Mouse (Mus musculus): ENCODE data around the gene Hist1h1a. TPM values are rescaled to one million over a fixed set of nuclear protein-coding genes. Genes with fewer than 3 reads are reported as not detected.
"Not testable (repeated sequence)": the region's sequence is repeated elsewhere in the genome, so short reads cannot be mapped to it uniquely, and the experiment has no call there.

The Hist1h1a gene
- polyA plus RNA-seq, 1 experiment from 2014 or later = 2.2 TPM

GRCm38 (mm10) chr13:23756790-23757189 is 6.7 kb upstream of the Hist1h1a start, which contains the start of gene Hist1h4b:
Hist1h4b (plus strand) TSS chr13:23757013.
- Histone ChIP-seq H3K27me3 (replicated peaks) (no peaks in the 10 kb centered on the region), H3K9ac (peak within 1 kb of the TSS; percentile 53), H3K27ac (peak within 1 kb of the TSS; percentile 91), H3K9me3 (no peaks in the 10 kb centered on the region), H3K4me3 (replicated peaks) (peak within 1 kb of the TSS; percentile 38), H3K4me2 (replicated peaks) (peak within 1 kb of the TSS; percentile 71), H3K36me3 (no peaks in the 10 kb centered on the region), H3K4me1 (replicated peaks) (0 out of 2 replicates have a peak, but pooled peaks cover 6% of the 10 kb centered on the region)
- WGBS = 0% methylated on average over 20 of the region's 22 CpGs
- ATAC-seq = peak; percentile 79

- Histone ChIP-seq H3K9ac (peak overlapping the region; percentile 53), H3K27ac (peak overlapping the region; percentile 91), H3K9me3 (no peaks in the 10 kb centered on the region), H3K4me2 (replicated peaks) (peak overlapping the region; percentile 71), H3K27me3 (replicated peaks) (no peaks in the 10 kb centered on the region), H3K4me1 (replicated peaks) (0 out of 2 replicates have a peak, but pooled peaks cover 6% of the 10 kb centered on the region), H3K4me3 (replicated peaks) (peak overlapping the region; percentile 38), H3K36me3 (no peaks in the 10 kb centered on the region)
- WGBS = under 1% methylated on average over 18 of the region's 23 CpGs
- peak; percentile 3; the same call in 1 of the 2 replicates for ATAC-seq
Measured at GRCm38 (mm10) chr13:23757211-23757773, 6.2 kb upstream of the Hist1h1a start.

- Histone ChIP-seq H3K9ac (no peak overlapping the region), H3K4me3 (replicated peaks) (no peak overlapping the region), H3K27ac (no peak overlapping the region), H3K4me2 (replicated peaks) (no peak overlapping the region), H3K9me3 (no peaks in the 10 kb centered on the region), H3K27me3 (replicated peaks) (no peaks in the 10 kb centered on the region), H3K36me3 (no peaks in the 10 kb centered on the region), H3K4me1 (replicated peaks) (0 out of 2 replicates have a peak, but pooled peaks cover 6% of the 10 kb centered on the region)
- WGBS = 36% methylated on average over 3 of the region's 3 CpGs
- ATAC-seq = no peak
Measured at GRCm38 (mm10) chr13:23757921-23758320, 5.5 kb upstream of the Hist1h1a start.

- no peak for ATAC-seq
Measured at GRCm38 (mm10) chr13:23759251-23759771, 4.2 kb upstream of the Hist1h1a start.

GRCm38 (mm10) chr13:23759916-23760239 is 3.6 kb upstream of the Hist1h1a start:
- WGBS = 82% methylated on average over 1 of the region's 1 CpGs
- H3K4me2 ChIP-seq (replicated peaks) = peak overlapping the region; percentile 86
- H3K9ac ChIP-seq = peak overlapping the region; percentile 44; the same call in 1 of the 2 replicates
- H3K27ac ChIP-seq = peak overlapping the region; percentile 84
- no peak for ATAC-seq
- peaks cover 12% of the 10 kb centered on the region for H3K4me1 ChIP-seq (replicated peaks)
- H3K9me3 ChIP-seq = no peaks in the 10 kb centered on the region
- H3K36me3 ChIP-seq = no peaks in the 10 kb centered on the region
- peak overlapping the region; percentile 42; the same call in 1 of the 2 replicates for H3K4me3 ChIP-seq (replicated peaks)
- no peaks in the 10 kb centered on the region for H3K27me3 ChIP-seq (replicated peaks)

More at GRCm38 (mm10) chr13:23759251-23759771, 4.2 kb upstream of the Hist1h1a start:
- no peaks in the 10 kb centered on the region for H3K9me3 ChIP-seq
- H3K27ac ChIP-seq = no peak overlapping the region
- no peaks in the 10 kb centered on the region for H3K27me3 ChIP-seq (replicated peaks)
- WGBS = 70% methylated on average over 3 of the region's 3 CpGs
- no peaks in the 10 kb centered on the region for H3K36me3 ChIP-seq
- H3K4me1 ChIP-seq (replicated peaks) = peaks cover 9% of the 10 kb centered on the region
- H3K4me2 ChIP-seq (replicated peaks) = no peak overlapping the region
- no peak overlapping the region for H3K9ac ChIP-seq
- H3K4me3 ChIP-seq (replicated peaks) = no peak overlapping the region

GRCm38 (mm10) chr13:23760240-23760971 is 3.1 kb upstream of the Hist1h1a start:
- ATAC-seq = no peak
- WGBS = 2% methylated on average over 22 of the region's 27 CpGs

GRCm38 (mm10) chr13:23760972-23761864 is 2.2 kb upstream of the Hist1h1a start, which contains the start of gene Hist1h4a:
Hist1h4a (minus strand) TSS chr13:23761230.
- ATAC-seq = peak; percentile 77
- Histone ChIP-seq H3K9me3 (no peaks in the 10 kb centered on the region), H3K9ac (peak within 1 kb of the TSS; percentile 47), H3K36me3 (no peaks in the 10 kb centered on the region), H3K4me2 (replicated peaks) (peak within 1 kb of the TSS; percentile 86), H3K27ac (peak within 1 kb of the TSS; percentile 97), H3K27me3 (replicated peaks) (no peaks in the 10 kb centered on the region), H3K4me1 (replicated peaks) (peaks cover 12% of the 10 kb centered on the region), H3K4me3 (replicated peaks) (peak within 1 kb of the TSS; percentile 42)
- WGBS = under 1% methylated on average over 67 of the region's 72 CpGs

More at GRCm38 (mm10) chr13:23760240-23760971, 3.1 kb upstream of the Hist1h1a start:
- Histone ChIP-seq H3K27me3 (replicated peaks) (no peaks in the 10 kb centered on the region), H3K4me2 (replicated peaks) (peak overlapping the region; percentile 86), H3K9me3 (no peaks in the 10 kb centered on the region), H3K9ac (peak overlapping the region; percentile 44), H3K4me1 (replicated peaks) (peaks cover 12% of the 10 kb centered on the region), H3K27ac (peak overlapping the region; percentile 84), H3K36me3 (no peaks in the 10 kb centered on the region), H3K4me3 (replicated peaks) (peak overlapping the region; percentile 42)

GRCm38 (mm10) chr13:23761871-23762821 is 1.3 kb upstream of the Hist1h1a start, which contains the start of gene Hist1h3a:
Hist1h3a (minus strand) TSS chr13:23762386.
- under 1% methylated on average over 36 of the region's 52 CpGs for WGBS
- peaks cover 12% of the 10 kb centered on the region for H3K4me1 ChIP-seq (replicated peaks)
- peak within 1 kb of the TSS; percentile 50 for H3K4me3 ChIP-seq (replicated peaks)
- peak within 1 kb of the TSS; percentile 47 for H3K9ac ChIP-seq
- peak within 1 kb of the TSS; percentile 86 for H3K4me2 ChIP-seq (replicated peaks)
- not testable (repeated sequence) for H3K36me3 ChIP-seq; H3K27me3 ChIP-seq (replicated peaks); H3K9me3 ChIP-seq
- H3K27ac ChIP-seq = peak within 1 kb of the TSS; percentile 97
- peak; percentile 73 for ATAC-seq

- Histone ChIP-seq H3K9ac (peak overlapping the region; percentile 47), H3K4me2 (replicated peaks) (peak overlapping the region; percentile 86), H3K27me3 (replicated peaks) (no peaks in the 10 kb centered on the region), H3K9me3 (no peaks in the 10 kb centered on the region), H3K4me1 (replicated peaks) (peaks cover 12% of the 10 kb centered on the region), H3K4me3 (replicated peaks) (peak overlapping the region; percentile 50), H3K36me3 (no peaks in the 10 kb centered on the region), H3K27ac (peak overlapping the region; percentile 97)
- WGBS = 0% methylated on average over 10 of the region's 10 CpGs
- no peak for ATAC-seq
Measured at GRCm38 (mm10) chr13:23763242-23763585, 252 bp upstream of the Hist1h1a start.

- Histone ChIP-seq H3K36me3 (no peaks in the 10 kb centered on the region), H3K9ac (peak overlapping the region; percentile 73), H3K4me1 (replicated peaks) (peaks cover 12% of the 10 kb centered on the region), H3K27me3 (replicated peaks) (no peaks in the 10 kb centered on the region), H3K27ac (peak overlapping the region; percentile 97), H3K4me2 (replicated peaks) (peak overlapping the region; percentile 86), H3K9me3 (no peaks in the 10 kb centered on the region), H3K4me3 (replicated peaks) (peak overlapping the region; percentile 50)
- 36% methylated on average over 12 of the region's 12 CpGs for WGBS
- ATAC-seq = no peak
Measured at GRCm38 (mm10) chr13:23764324-23765171, 1.1 kb downstream of the Hist1h1a start.
